Mouse (Mus musculus): ENCODE measurements around the gene Akr1cl.
A peak's percentile ranks its signal among the peaks of the same experiment; 100 is the strongest.

Akr1cl gene

DNA sequence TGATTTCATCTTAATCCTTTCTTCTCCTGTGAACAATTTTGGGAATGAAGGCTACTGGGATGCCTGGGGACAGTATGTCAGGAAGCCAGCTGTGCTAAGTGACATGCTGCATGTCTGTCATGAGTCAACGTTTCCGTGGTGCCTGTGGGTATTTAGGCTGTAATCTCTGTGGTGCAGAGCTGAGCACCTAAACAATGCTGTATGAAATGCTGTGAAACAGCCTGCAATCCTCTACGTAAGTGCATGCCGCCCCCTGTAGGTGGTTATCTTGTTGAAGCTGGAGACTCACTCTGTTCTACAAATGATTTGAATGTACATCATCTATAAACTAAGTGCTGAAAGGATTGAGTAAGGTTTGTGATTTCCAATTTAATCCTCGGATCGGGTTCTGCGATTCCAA lies 46.4 kb downstream of the Akr1cl start:
- DNase-seq, result peak; percentile 45 to 78

GRCm38 (mm10) chr1:64983247-64983646 lies 49.3 kb downstream of the Akr1cl start:
- no peak for DNase-seq

DNA sequence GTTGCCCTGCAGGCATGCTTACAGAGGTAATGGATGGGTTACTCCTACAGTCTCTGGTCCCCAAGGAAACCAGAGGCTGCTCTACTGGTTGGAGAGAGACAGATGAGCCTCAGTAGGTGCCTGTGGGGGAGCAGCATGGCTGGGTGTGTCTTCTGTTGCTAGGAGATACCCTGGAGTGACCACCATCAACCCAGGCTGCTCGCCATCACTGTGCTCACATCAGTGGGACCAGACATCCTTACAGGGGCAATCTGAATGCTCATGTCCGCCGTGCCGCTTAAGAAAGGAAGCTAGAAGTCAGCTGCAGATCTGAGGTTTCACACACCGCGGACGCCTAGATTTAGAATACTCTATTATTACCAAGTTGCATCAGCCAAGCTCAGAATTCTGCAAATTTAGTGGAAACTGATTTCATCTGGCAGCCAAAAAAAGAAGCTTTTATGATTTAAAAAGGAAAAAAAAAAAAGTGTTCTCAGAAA lies 54.2 kb downstream of the Akr1cl start:
- no peak for DNase-seq

- no peak for DNase-seq
Measured at GRCm38 (mm10) chr1:64975346-64975745, 57.2 kb downstream of the Akr1cl start.

DNA sequence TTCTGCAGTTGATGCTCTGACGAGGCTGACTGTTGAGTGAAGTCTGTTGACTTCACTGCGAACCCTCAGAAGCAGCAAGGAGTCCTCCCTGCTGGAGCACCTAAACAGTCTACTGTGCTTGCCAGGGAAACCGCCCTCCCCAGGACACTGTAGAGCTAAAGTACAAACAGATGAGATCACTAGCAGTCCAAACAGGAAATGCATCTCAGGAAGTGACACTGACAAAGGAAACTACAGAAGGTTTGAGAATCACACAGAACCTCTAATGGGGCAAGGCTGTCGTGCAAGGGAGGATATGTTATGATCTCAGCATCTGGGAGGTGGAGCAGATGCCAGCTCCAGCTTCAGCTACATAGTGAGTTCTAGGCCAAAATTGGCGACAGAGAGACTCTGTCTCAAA lies 61.9 kb downstream of the Akr1cl start:
- DNase-seq, result no peak

Measured in cerebellum, postnatal 25 days (tissue).